In the genomic region with DNA sequence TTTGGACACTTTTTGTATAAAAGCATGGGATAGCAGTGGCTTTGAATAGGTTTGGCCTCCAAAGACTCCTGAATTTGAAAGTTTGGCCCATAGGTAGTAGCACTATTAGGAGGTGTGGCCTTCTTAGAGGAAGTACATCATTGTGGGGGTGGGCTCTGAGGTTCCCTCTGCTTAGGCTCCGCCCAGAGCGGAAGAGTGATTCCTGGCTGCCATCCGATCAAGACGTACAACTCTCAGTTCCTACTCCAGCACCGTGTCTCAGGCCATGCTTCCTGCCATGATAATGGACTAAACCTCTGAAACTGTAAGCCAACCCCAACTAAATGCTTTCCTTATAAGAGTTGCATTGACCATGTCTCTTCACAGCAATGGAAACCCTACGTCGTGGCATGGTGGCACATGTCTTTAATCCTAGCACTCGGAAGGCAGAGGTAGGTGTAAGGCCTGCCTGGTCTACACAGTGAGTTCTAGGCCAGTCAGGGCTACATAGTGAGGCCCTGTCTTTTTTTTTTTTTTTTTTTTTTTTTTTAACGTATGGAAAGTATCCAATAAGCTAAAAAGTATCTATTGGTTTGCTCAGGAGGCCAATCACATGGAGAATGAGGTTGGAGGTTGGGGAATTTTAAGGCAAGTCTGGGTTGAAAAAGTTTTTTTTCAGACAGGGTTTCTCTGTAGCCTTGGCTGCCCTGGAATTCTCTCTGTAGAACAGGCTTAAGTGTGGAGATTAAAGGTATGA, we compare ENCODE assay signal across 14 mouse cellular contexts. TPM values are rescaled to one million over a fixed set of nuclear protein-coding genes. Genes with fewer than 3 reads are reported as not detected.
DNase-seq lines count a peak whose midpoint lies in the region; ATAC-seq and TF ChIP-seq lines count a peak whose summit lies in the region.
"Had no signal": no experiment of that assay in that cellular context is flagged by ENCODE, and none has a peak within 500 bp of the region (broad histone marks: within the 10 kb centered on the region; RNA-seq: fewer than 3 reads in every experiment).

No protein-coding gene starts in this region.

- intact Hi-C loops in heart, postnatal 25 days (cut with DNase I), result no loop called here
- intact Hi-C loops in left cerebral cortex, postnatal 36 days (cut with DNase I), result no loop called here

- TF ChIP-seq POLR2A in bone marrow macrophage, adult 2 months (IDR thresholded peaks at IDR 0.05; ENCODE audit: borderline replicate concordance, low read depth, low read length), result no peak

- H3K4me1 ChIP-seq in heart, embryonic 10.5 days, result peaks cover 6% of the 10 kb centered on the region
- peaks cover 38% of the 10 kb centered on the region for H3K4me1 ChIP-seq in E14TG2a.4 (replicated peaks; ENCODE audit: low read depth, low read length)
- peaks cover 17% of the 10 kb centered on the region for H3K4me1 ChIP-seq in bone marrow macrophage, adult 2 months (ENCODE audit: control insufficient read depth, insufficient read depth, low read length)
- H3K4me1 ChIP-seq in liver, embryonic 11.5 days (replicated peaks; ENCODE audit: control insufficient read depth, insufficient read depth, low read length), result peaks cover 16% of the 10 kb centered on the region

- 36% methylated on average over 9 of the region's 9 CpGs for WGBS in heart, embryonic 10.5 days
- 45% methylated on average over 9 of the region's 9 CpGs for WGBS in liver, embryonic 11.5 days

- H3K4me3 ChIP-seq in heart, embryonic 10.5 days, result peak overlapping the region; percentile 32; the same call in 1 of the 2 replicates
- peak overlapping the region; percentile 87 for H3K4me3 ChIP-seq in E14TG2a.4 (replicated peaks; ENCODE audit: low read length)
- 0 out of 2 replicates have a peak overlapping the region, but pooled peaks have one; percentile 32 for H3K4me3 ChIP-seq in bone marrow macrophage, adult 2 months (ENCODE audit: insufficient read depth, low read length)
- H3K4me3 ChIP-seq in liver, embryonic 11.5 days (ENCODE audit: low read depth, low read length), result peak overlapping the region; percentile 45
- H3K4me3 ChIP-seq: embryonic facial prominence, embryonic 15.5 days; megakaryocyte, embryonic 14.5 days had no signal

- no peaks in the 10 kb centered on the region for H3K27me3 ChIP-seq in heart, embryonic 10.5 days (ENCODE audit: insufficient read depth, poor library complexity, severe bottlenecking)
- H3K27me3 ChIP-seq in E14TG2a.4 (ENCODE audit: insufficient read depth, low read length), result no peaks in the 10 kb centered on the region
- H3K27me3 ChIP-seq in liver, embryonic 11.5 days (replicated peaks; ENCODE audit: control insufficient read depth, insufficient read depth, low read length), result no peaks in the 10 kb centered on the region
- H3K27me3 ChIP-seq: embryonic facial prominence, embryonic 15.5 days had no signal

- peak overlapping the region; percentile 27; the same call in 1 of the 2 replicates for H3K9ac ChIP-seq in liver, embryonic 11.5 days (ENCODE audit: low read depth, low read length)
- H3K9ac ChIP-seq: embryonic facial prominence, embryonic 15.5 days had no signal

- H3K9me3 ChIP-seq in heart, embryonic 10.5 days, result no peaks in the 10 kb centered on the region
- no peaks in the 10 kb centered on the region for H3K9me3 ChIP-seq in E14TG2a.4 (ENCODE audit: low read length)
- H3K9me3 ChIP-seq in liver, embryonic 11.5 days (ENCODE audit: control insufficient read depth, low read length), result no peaks in the 10 kb centered on the region
- H3K9me3 ChIP-seq: embryonic facial prominence, embryonic 15.5 days; megakaryocyte, embryonic 14.5 days had no signal

- peak; percentile 24; the same call in 1 of the 2 replicates for ATAC-seq in liver, embryonic 11.5 days (replicated peaks; ENCODE audit: low FRiP score)
- no peak for ATAC-seq in activated CD4-positive, CD25-positive, alpha-beta regulatory T cell, adult 4 months
- ATAC-seq: intestine, embryonic 16.5 days had no signal

- H3K36me3 ChIP-seq in heart, embryonic 10.5 days, result no peaks in the 10 kb centered on the region
- H3K36me3 ChIP-seq in E14TG2a.4 (ENCODE audit: insufficient read depth, low read length), result peaks cover 15% of the 10 kb centered on the region
- no peaks in the 10 kb centered on the region for H3K36me3 ChIP-seq in liver, embryonic 11.5 days (ENCODE audit: control insufficient read depth, insufficient read depth, low read length)
- H3K36me3 ChIP-seq: embryonic facial prominence, embryonic 15.5 days had no signal

- no peak for DNase-seq in heart, embryonic 10.5 days (ENCODE audit: low spot score)
- DNase-seq in heart, postnatal 25 days (ENCODE audit: low spot score), result no peak
- DNase-seq in liver, embryonic 11.5 days (ENCODE audit: low spot score), result peak; percentile 46
- DNase-seq in left cerebral cortex, postnatal 36 days (ENCODE audit: low spot score in 2 of 2), result no peak
- no peak for DNase-seq in cerebellum, postnatal 25 days
- DNase-seq: spleen, adult 18-20 months; thymus, adult 18-20 months had no signal

- H3K4me2 ChIP-seq in liver, embryonic 11.5 days, result peak overlapping the region; percentile 88
- H3K4me2 ChIP-seq: embryonic facial prominence, embryonic 15.5 days had no signal

- TF ChIP-seq CTCF in E14TG2a.4 (conservative IDR thresholded peaks at IDR 0.05; ENCODE audit: low read length), result no peak
- no peak for TF ChIP-seq CTCF in bone marrow macrophage, adult 2 months (IDR thresholded peaks at IDR 0.05; ENCODE audit: low read depth, low read length)

- H3K27ac ChIP-seq in heart, embryonic 10.5 days, result no peak overlapping the region
- no peak overlapping the region for H3K27ac ChIP-seq in bone marrow macrophage, adult 2 months (ENCODE audit: insufficient read depth, low read depth, low read length)
- H3K27ac ChIP-seq in liver, embryonic 11.5 days (ENCODE audit: low read depth, low read length), result no peak overlapping the region
- H3K27ac ChIP-seq: embryonic facial prominence, embryonic 15.5 days had no signal

RNA-seq across cellular contexts. Expression of a gene that starts 3.2 kb away (rescaled TPM):
- polyA plus RNA-seq in heart, embryonic 10.5 days (2016; fragmentation: Nextera tagmentation; extraction: Ambion mirVana), result 24.0 and 29.5 TPM in 2 replicates
- 10 to 100 TPM; 38.0 to 49.8 TPM for total RNA-seq in heart, postnatal 25 days (2021)
- polyA plus RNA-seq in bone marrow macrophage, adult 2 months (2012; ENCODE audit: insufficient read depth, insufficient read length, missing spikeins), result 63.3 and 71.5 TPM in 2 replicates
- polyA plus RNA-seq in liver, embryonic 11.5 days (2014; fragmentation: Nextera tagmentation; extraction: Ambion mirVana), result 36.3 and 44.9 TPM in 2 replicates
- 10 to 100 TPM; 45.4 to 50.4 TPM for polyA plus RNA-seq in activated CD4-positive, CD25-positive, alpha-beta regulatory T cell, adult 4 months (2017; shearing (Covaris generic))
- total RNA-seq in left cerebral cortex, postnatal 36 days (2021), result 10 to 100 TPM; 66.6 to 81.9 TPM

RNA-seq across cellular contexts. Expression of a gene that starts 52.4 kb away (rescaled TPM):
- polyA plus RNA-seq in heart, embryonic 10.5 days (2016; fragmentation: Nextera tagmentation; extraction: Ambion mirVana), result 0.62 and 0.64 TPM in 2 replicates
- total RNA-seq in heart, postnatal 25 days (2021), result under 1 TPM; 0.13 to 0.25 TPM
- polyA plus RNA-seq in bone marrow macrophage, adult 2 months (2012; ENCODE audit: insufficient read depth, insufficient read length, missing spikeins), result 3.9 and 4.8 TPM in 2 replicates
- polyA plus RNA-seq in liver, embryonic 11.5 days (2014; fragmentation: Nextera tagmentation; extraction: Ambion mirVana), result 0.66 and 1.0 TPM in 2 replicates
- polyA plus RNA-seq in activated CD4-positive, CD25-positive, alpha-beta regulatory T cell, adult 4 months (2017; shearing (Covaris generic)), result under 1 TPM; 0.38 to 0.46 TPM
- total RNA-seq in left cerebral cortex, postnatal 36 days (2021), result 1 to 10 TPM; 3.2 to 3.9 TPM
- total RNA-seq: gastrocnemius, adult 18-20 months had no signal

RNA-seq across cellular contexts. Expression of a gene that starts 52.7 kb away (rescaled TPM):
- 9.0 and 10.0 TPM in 2 replicates for polyA plus RNA-seq in heart, embryonic 10.5 days (2016; fragmentation: Nextera tagmentation; extraction: Ambion mirVana)
- 10 to 100 TPM; 11.1 to 15.0 TPM for total RNA-seq in heart, postnatal 25 days (2021)
- polyA plus RNA-seq in bone marrow macrophage, adult 2 months (2012; ENCODE audit: insufficient read depth, insufficient read length, missing spikeins), result 17.4 and 19.3 TPM in 2 replicates
- 7.1 TPM in 2 replicates for polyA plus RNA-seq in liver, embryonic 11.5 days (2014; fragmentation: Nextera tagmentation; extraction: Ambion mirVana)
- 10 to 100 TPM in 1 of 2 experiments, 1 to 10 TPM in 1; 9.3 to 11.2 TPM for polyA plus RNA-seq in activated CD4-positive, CD25-positive, alpha-beta regulatory T cell, adult 4 months (2017; shearing (Covaris generic))
- total RNA-seq in left cerebral cortex, postnatal 36 days (2021), result 10 to 100 TPM; 26.9 to 28.6 TPM

Comparison
In these comparisons a context has a peak if more than half of its experiments do, and no peak if none do; other contexts are left out.
1. H3K4me3 ChIP-seq: peak in every context shown above with its lines; median percentile 87 in E14TG2a.4; 45 in liver, embryonic 11.5 days; 32 in heart, embryonic 10.5 days; 32 in bone marrow macrophage, adult 2 months.